Mouse (Mus musculus): ENCODE data around the gene Cct6b.

The Cct6b gene

DNA sequence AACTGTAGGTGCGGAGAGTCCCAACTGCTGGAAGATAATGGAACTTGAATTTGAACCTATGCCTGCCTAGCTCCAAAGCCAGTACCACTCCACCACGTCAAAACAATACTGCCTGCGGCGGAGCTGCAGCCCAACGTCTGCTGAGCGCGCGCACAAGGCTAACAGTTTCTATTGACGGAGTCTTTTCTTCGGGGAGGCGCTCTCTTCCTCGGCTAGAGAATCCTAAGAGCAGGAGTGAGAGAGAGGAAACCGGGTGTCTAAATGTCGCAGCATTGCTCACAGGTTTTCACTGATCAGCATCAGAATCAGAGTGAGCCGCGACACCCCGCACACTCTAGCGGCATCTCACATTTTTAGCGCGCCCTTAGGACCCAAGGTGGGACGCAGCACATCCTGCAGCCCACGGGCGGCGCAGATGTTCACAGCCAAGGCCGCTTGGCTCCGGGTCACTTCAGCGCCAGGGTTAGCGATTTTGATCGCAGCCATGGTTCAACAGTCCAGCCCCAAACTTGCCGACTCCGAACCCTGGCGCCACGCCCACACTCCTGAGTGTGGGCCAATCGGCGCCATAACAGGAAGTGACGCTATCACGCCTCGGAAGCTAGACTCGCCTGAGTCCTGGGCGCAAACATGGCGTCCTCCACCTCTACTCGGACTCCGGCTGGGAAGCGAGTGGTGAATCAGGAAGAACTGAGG, at the start of gene Cct6b, which contains the start of gene Zfp830:
TSS of gene Cct6b (minus strand) at position 580 of the 696 bp plus-strand sequence.
TSS of gene Zfp830 (plus strand) at position 604 of the 696 bp plus-strand sequence.
- DNase-seq (ENCODE audit: low read depth): peak; percentile 94

DNA sequence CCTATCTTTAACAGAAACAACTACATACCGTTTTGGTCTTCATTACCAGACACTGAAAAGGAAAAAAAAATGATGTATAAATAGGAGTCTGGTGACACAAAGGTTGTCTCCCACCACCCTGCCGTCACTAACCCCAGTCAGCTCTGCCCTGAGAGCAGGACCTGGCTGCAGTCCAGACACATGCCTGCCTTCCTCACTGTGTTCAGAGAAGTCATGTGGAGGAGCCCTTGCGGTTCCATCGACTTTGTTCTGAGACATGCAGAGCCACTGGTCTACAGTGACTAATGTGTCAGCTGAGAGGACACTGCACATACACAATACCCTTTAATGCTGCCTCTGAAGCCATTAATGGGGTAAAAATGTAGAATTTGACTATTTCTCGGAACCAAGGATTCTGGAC, 44.4 kb upstream of the Cct6b start:
- DNase-seq (ENCODE audit: low read depth): no peak

DNA sequence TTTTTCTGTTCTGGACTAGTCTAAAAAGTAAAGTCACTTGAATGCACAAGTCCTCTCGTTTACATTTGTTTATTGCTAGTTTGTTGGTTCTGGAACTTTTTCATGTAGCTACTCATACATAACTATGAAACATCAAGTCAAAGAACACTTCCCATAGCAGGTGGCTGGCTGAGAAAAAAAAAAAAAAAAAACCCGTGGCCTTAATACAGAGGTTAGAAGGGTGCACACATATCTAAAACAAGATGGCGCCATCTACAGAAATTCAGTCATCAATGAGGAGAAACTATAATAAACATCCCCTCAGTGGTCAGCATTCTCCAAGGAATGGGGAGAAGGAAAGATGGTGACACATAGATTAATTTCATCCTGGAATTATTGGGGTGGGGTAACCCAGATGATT, 43.2 kb upstream of the Cct6b start:
- no peak for DNase-seq (ENCODE audit: low read depth)

DNA sequence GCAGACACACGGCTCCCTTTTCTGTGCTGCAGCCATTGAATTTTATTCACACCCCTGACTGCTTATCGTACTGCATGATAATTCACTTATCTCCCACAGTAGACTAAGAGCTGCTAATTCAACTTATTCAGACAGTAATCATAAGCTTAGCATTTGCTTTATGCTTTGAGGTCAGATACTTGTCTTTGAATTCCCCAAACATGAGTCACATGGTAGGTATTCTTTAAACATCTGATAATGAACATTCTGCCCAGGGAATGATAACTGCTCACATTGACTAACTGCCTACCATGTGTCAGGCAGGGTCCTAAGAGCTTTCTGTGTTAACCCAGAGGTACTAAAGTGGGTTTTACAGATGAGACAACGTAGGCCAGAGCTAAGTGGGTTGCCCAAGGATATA, 42.5 kb upstream of the Cct6b start:
- DNase-seq (ENCODE audit: low read depth): no peak

DNA sequence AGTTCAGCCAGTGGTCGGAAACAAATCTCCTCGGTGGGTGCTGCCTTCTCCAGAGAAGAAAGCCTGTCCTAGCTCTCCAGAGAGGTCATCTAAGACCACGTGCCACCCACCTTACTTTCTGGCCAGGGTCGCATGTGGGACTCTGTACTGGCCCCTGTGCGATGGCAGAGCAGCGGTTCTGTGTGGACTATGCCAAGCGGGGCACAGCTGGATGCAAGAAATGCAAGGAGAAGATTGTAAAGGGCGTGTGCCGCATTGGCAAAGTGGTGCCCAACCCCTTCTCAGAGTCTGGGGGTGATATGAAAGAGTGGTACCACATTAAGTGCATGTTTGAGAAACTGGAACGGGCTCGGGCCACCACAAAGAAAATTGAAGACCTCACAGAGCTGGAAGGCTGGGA, 19.3 kb upstream of the Cct6b start:
- DNase-seq (ENCODE audit: low read depth): no peak

DNA sequence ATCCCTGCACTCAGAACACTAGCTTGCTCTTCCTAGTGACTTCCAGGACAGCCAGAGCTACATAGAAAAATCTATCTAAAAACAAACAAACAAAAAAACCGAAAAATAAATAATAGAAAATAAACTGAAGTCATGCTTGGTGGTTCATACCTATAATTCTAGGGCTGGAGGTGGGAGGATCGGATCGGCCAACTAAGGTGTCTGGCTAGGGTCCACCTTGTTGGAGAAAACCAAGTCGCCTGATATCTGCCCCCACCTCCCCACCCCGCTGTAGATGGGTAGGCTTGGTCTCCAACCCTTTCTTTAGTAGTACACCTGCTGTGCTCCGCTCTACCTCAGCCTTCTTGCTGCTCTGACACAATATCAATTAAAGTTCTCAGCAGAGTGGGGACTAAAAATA, 18.1 kb upstream of the Cct6b start:
- no peak for DNase-seq (ENCODE audit: low read depth)

DNA sequence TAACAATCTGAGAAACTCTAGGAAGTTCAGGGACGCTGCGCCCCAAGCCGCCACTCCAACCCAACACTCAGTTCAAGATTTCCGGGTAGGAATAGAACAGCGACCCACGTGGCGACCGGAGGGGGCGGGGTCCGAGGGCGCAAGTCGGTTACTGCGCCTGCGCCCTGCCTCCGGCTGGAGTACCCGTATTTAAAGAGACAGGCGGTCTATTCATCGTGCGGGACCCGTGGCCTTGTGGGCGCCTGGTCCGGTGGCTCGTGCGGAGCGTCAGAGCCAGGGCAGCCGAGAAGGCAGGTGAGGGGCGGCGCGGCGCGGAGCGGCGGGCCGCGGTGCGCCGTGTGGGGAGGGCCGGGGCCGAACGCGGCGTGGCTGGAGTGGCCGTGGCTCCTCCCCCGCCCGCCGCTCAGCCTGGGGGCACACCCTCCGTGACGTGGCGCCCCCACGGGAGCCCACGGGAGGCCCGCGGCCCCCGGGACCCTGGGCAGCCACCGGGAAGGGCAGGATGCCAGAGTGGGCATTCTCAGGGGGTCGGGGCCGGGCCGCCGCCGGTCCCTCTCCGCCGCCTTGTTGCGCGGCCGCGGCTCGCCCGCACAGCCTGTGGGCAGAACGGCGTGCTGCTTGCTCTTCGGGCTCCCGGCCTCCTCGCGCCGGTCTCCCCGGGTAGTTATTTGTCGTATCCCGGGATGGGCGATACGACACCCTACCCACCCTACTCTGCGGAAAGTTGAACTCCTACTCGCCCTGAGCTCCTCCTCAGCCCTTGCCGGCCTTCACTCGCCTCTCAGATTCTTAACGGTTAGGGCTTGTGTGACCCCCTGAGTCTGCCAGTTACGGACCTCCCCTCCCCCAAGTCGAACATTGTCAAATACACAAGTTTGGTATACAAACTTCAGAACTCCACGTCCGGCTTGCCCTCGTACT, 17.1 kb upstream of the Cct6b start, which contains the start of gene Lig3:
TSS of gene Lig3 (plus strand) at position 126 of the 921 bp plus-strand sequence.
- DNase-seq (ENCODE audit: low read depth): peak; percentile 87

DNA sequence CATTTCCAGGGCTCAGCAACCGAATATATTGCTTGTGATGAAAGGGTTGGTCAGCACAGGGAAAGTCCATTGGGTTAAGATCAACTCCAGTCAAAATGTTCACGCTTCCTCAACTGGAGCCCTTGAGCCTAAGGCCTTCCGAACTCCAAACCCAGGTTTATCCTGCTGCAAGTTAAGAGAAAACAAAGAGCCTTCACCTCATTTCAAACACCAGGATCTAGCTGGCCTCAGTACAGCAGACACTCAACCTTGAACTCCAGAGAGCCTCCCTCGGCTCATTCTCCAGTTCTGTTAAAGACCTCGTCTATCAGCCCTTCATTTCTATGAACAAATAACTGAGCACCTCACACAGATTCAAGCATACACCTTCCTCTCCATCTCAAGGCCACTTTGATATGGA, 16.0 kb upstream of the Cct6b start:
- DNase-seq (ENCODE audit: low read depth): no peak

DNA sequence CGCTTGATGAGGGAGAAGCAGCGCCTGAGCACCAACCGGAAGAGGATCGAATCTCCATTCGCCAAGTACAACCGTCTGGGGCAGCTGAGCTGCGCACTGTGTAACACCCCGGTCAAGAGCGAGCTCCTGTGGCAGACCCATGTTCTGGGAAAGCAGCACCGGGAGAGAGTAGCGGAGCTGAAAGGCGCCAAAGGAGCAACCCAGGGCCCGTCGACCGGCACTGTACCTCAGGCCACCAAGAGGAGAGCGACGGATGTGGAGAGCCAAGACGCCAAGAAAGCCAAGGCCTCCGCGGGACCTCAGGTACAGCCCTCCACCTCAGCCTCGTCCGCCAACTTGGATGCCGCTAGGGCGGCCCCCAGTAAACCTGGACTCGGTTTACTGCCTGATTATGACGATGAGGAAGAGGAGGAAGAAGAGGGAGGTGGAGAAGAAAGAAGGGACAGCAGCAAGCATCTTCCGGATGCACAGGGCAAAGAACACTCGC, 360 bp upstream of the Cct6b start:
- DNase-seq (ENCODE audit: low read depth): no peak

DNA sequence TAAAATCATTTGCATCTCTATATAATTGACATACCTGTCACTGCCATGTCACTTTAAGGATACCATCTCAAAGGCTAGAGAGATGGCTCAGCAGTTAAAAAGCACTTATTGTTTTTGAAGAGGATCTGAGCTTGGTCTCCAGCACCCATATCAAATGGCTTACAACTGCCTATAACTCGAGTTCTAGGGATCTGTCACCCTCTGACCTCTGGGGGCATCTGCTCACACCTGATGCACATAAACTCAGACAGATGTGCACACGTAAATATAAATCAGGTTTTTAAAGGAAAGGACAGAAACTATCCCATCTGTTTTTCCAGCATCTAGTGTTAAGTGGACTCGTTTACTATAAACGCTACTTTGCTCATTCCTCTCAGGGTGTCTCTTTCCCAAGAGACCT, 860 bp downstream of the Cct6b start:
- DNase-seq (ENCODE audit: low read depth): no peak

DNA sequence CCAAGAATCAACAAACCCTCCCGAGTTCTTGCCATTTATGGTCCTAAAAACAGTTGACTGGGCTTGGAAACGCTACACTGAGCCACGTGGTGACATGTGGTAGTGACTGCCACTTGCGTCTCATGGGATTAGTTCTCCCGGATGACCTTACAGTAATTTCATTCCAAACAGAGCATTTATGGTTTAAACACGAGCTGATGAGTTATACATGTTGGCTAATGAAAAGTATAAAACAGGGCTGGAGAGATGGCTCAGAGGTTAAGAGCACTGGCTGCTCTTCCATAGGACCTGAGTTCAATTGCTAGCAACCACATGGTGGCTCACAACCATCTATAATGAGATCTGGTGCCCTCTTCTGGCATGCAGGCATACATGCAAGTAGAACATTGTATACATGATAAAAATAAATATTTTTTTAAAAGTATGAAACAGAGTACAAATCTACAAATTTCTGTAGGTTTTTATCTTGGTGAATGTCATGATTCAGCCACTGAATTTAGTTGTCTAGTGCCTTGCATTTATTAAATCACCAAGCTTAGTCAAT, 1.8 kb downstream of the Cct6b start:
- DNase-seq (ENCODE audit: low read depth): no peak

DNA sequence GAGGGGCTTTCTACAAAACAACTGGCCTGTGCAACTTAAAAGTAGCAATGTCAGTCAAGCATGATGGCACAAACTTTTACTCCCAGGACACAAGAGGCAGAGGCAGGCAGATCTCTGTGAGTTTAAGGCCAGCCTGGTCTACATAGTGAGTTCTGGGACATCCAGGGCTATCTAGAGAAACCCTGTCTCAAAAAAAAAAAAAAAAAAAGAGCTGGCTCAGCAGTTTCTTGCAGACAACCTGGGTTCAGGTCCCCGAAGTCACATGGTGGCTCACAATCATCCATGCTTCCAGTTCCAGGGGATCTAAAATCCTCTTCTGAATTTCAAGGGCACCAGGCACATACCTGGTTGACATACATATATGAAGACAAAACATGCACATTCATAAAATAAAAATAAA, 8.2 kb downstream of the Cct6b start:
- no peak for DNase-seq (ENCODE audit: low read depth)

DNA sequence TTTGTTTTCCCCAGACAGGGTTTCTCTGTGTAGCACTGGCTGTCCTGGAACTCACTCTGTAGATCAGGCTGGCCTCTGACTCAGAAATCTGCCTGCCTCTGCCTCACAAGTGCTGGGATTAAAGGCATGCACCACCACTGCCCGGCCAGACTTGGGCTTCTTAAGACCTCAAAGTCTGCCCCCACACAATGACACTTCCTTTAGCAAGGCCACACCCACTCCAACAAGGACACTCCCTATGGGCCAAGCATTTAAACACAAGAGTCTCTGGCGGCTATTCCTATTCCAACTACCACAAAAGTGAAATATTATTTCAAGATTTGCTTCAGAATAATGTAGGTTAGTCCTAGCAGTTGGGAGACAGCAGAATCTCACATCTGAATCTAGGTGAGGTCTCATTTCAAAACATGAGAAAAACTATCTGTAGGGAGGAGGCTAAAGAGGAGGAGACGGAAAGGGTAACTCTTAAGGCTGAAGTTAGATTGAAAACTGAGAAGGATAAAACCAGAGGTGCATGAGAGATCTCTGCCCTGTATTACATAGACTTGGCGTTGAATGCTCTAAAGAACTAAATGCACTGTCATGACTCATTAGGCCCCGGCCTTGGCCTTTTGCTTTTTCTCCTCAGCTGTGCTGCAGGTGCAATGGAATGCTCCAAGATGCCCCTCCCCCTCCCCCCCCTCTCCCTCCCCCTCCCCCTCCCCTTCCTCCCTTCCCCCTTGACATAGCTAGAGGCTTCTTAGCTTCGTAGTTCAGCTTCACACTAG, 11.6 kb downstream of the Cct6b start:
- no peak for DNase-seq (ENCODE audit: low read depth)

DNA sequence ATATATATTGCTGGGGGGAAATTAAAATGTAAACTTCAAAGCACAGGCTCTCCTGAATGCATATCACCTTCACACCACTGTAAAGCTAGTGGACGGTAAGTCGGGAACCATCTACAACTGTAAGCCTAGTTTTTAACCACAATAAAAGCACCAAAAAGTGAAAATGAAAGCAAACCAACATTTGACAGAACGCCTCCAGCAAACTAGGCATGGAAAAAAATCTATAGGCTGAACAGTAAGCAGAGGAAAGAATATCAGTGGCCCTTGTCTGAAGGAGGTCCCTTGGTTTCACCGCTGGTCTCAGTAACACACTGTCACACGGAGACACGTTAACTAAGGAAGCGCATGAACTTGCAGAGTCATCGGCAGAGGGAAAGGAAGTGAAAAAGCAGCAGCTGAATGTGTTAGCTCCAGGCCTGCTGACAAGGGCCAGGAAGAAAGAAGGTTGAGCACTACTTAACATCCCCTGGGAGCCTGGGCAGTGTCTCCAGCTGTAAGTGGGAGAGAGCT, 17.2 kb downstream of the Cct6b start:
- DNase-seq (ENCODE audit: low read depth): no peak

DNA sequence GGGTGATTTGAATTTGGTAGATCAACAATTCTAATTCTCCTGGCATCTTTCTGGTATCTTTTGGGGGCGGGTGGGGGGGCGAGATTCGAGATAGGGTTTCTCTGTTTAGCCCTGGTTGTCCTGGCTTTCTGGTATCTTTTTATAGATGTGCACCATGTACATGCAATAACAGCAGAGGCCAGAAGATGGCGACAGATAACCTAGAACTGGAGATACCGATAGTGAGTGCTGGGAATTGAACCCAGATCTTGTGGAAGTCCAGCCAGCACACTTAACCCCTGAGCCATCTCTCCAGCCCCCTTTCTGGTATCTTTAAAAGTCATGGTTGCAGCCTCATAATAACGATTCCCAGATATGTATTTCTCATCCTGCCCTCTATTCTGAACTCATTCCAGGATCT, 18.0 kb downstream of the Cct6b start:
- peak; percentile 55 for DNase-seq (ENCODE audit: low read depth)

DNA sequence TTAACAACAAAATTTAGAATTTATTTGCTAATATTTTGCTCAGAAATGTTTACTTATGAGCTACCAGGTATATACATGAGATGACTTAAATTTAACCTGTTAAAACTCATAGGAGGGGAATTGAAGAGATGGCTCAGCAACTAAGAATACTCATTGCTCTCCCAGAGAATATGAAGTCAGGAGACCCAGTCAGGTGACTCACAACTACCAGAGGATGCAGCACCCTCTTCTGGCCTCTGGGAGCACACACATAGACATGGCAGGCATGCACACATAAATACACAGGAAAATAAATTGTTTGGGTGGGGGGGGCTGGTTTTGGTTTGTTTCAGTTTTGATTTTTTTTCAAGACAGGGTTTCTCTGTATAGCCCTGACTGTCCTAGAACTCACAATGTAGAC, 25.1 kb downstream of the Cct6b start:
- no peak for DNase-seq (ENCODE audit: low read depth)

DNA sequence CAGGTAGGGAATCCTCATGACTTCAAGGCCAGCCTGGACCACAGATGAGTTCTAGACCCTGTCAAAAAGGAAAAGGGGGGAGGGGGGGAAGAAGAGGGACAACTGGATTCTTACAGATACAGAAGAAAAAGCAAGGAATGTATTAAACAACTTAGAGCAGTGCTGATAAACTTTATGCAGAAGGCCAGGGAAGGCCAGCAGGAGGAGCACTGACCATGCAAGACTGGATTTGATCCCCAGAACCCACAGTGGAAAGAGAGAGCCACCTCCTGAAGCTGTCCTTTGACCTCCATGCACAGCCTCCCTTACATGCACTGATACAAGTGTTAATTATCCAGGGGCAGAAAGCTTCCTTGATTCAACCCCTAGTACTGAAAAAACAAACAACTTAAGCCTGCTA, 29.9 kb downstream of the Cct6b start:
- no peak for DNase-seq (ENCODE audit: low read depth)

DNA sequence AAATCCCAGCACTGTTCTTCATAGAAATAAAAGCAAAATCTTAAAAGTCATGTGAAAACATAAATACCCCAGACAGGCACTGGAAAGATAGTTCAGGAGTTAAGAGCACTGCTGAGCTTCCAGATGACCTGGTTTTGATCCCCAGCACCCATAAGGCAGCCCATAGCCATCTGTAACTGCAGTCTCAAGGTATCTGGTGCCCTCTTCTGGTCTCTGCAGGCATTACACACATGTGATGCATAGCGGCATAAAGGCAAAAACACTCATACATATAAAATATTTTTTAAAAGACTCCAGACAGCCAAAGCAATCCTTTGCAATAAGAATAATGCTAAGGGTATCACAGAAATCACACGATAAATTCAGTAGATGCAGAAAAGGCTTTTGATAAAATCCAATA, 37.3 kb downstream of the Cct6b start:
- no peak for DNase-seq (ENCODE audit: low read depth)

DNA sequence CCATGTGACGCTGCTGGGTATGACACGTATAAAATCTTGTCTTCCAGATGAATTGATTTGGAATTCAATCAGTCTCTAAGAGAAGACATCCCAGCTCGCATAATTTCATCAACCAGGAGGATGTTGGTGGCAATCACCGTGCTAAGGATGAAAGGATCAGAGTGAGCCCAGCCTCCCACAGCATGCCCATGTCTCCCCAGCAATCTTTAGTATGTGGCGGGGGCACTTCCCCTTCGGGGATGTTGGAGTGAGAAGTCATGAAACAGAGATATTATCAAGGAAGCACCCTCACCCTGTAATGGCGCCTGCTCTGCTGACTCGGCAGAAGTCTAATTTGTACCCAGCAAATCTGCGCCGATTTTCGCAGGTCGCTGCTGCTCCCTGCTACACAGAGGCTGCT, 44.8 kb downstream of the Cct6b start:
- DNase-seq (ENCODE audit: low read depth): no peak

DNA sequence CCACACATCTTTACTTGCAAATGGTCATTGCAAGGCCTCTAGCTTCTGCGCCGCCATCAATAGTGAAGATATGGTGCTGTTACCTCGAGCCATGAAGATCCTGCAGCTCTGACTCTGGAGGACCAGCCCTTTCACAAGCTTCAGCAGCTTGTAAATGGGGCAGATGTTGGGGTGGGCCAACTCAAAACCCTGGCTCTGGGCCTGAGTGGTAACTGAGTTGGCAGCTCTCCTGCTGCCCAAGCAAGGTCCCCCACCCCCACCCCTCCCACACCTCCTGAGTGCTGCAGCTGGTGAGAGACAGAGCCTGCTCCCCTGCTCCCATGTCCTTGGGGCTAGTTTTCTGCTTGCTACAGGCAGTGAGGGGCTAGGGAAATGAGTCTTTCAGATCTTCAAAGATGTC, 51.4 kb downstream of the Cct6b start:
- DNase-seq (ENCODE audit: low read depth): no peak

DNA sequence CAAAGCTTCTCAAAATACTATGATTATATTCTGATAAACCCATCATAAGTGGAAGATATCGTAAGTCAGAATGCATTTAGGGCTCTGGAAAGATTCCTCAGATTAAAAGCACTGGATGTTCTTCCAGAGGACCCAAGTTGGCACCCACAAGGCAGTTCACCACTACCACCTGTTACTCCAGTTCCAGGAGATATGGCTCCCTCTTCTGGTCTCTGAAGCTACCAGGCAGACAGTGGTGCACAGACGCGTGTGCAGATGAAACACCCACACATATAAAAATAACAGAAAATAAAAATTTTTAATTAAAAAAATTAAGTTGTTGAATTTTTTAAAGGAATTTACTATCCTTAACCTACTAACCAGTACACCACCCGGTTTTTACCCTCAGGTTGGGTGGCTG, 55.2 kb downstream of the Cct6b start:
- no peak for DNase-seq (ENCODE audit: low read depth)

DNA sequence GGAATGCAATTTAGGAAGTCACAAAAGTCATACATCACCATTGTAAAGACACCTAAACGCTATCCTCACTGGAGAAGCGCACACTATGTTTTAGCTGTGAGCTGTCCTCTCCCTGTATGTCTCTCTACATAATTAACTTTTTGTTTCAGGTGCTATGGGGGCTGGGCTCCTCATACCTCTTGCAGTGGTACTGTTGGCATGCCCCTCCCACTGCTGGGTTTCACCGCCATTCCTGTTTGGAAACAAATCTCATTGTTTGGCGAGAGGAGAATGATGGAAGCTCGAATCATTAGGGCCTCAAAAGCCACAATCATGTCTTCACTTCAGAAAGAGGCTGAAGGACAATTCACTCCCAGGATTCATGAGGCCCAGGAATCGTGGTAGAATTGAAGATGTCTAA, 59.0 kb downstream of the Cct6b start:
- no peak for DNase-seq (ENCODE audit: low read depth)

Data from c-Kit-positive CD71-positive TER-119-negative erythroid progenitor cells, embryonic 14.5 days (primary cell).